Comparison of ENCODE assay signal across 10 mouse cellular contexts in genomic region chr12:113147481-113147880, GRCm38 (mm10). TPM values are rescaled to one million over a fixed set of nuclear protein-coding genes. Genes with fewer than 3 reads are reported as not detected.
DNase-seq lines count a peak whose midpoint lies in the region; ATAC-seq and TF ChIP-seq lines count a peak whose summit lies in the region.
"Had no signal": no experiment of that assay in that cellular context is flagged by ENCODE, and none has a peak within 500 bp of the region (broad histone marks: within the 10 kb centered on the region; RNA-seq: fewer than 3 reads in every experiment).

No protein-coding gene starts in this region.

- H3K9me3 ChIP-seq in lung, embryonic 16.5 days (ENCODE audit: control insufficient read depth, low read length) = no peaks in the 10 kb centered on the region
- H3K9me3 ChIP-seq: embryonic facial prominence, embryonic 12.5 days had no signal

- peak; percentile 35 to 64 for DNase-seq in adrenal gland, adult (ENCODE audit: inconsistent age in 2 of 2, low spot score in 1 of 2)
- DNase-seq in adrenal gland, adult 8-10 months = no peak
- no peak for DNase-seq in lung, adult 2 months
- peak; percentile 59 to 60 for DNase-seq in heart, adult 18-20 months
- peak; percentile 32 for DNase-seq in lung, postnatal 25 days (ENCODE audit: low spot score)
- DNase-seq in right cerebral cortex, adult 2 months (ENCODE audit: low spot score in 2 of 2) = no peak
- DNase-seq in spleen, postnatal 36 days (ENCODE audit: low spot score in 2 of 2) = no peak

- H3K9ac ChIP-seq in lung, embryonic 16.5 days (ENCODE audit: low read length) = no peak overlapping the region
- H3K9ac ChIP-seq: embryonic facial prominence, embryonic 12.5 days; liver, embryonic 14.5 days had no signal

- H3K4me1 ChIP-seq in lung, embryonic 16.5 days (replicated peaks; ENCODE audit: control insufficient read depth, insufficient read depth, low read length) = peaks cover 42% of the 10 kb centered on the region
- H3K4me1 ChIP-seq in lung, adult 2 months (ENCODE audit: control insufficient read depth, insufficient read depth, low read length) = peaks cover 60% of the 10 kb centered on the region

- peaks cover 19% of the 10 kb centered on the region for H3K36me3 ChIP-seq in lung, embryonic 16.5 days (ENCODE audit: control insufficient read depth, insufficient read depth, low read length)
- H3K36me3 ChIP-seq: embryonic facial prominence, embryonic 12.5 days had no signal

- no peak for ATAC-seq in lung, embryonic 16.5 days (ENCODE audit: low read depth)

- WGBS in lung, embryonic 16.5 days = 85% methylated on average over 8 of the region's 8 CpGs
- WGBS in lung, adult 2 months = 46% methylated on average over 8 of the region's 8 CpGs

- peak overlapping the region; percentile 24; the same call in 1 of the 2 replicates for H3K27ac ChIP-seq in lung, embryonic 16.5 days (ENCODE audit: low read length)
- H3K27ac ChIP-seq: embryonic facial prominence, embryonic 12.5 days; liver, embryonic 14.5 days had no signal

- TF ChIP-seq CTCF in lung, adult 2 months (IDR thresholded peaks at IDR 0.05; ENCODE audit: insufficient read depth, low read length) = no peak

- no peak for TF ChIP-seq POLR2A in lung, adult 2 months (IDR thresholded peaks at IDR 0.05; ENCODE audit: borderline replicate concordance, extremely low read depth, low read depth, low read length)

- H3K4me2 ChIP-seq in lung, embryonic 16.5 days (ENCODE audit: low read depth, low read length) = no peak overlapping the region

- H3K4me3 ChIP-seq in lung, embryonic 16.5 days (ENCODE audit: low read length) = no peak overlapping the region
- no peak overlapping the region for H3K4me3 ChIP-seq in lung, adult 2 months (replicated peaks; ENCODE audit: extremely low read depth, low read depth, low read length)
- H3K4me3 ChIP-seq: embryonic facial prominence, embryonic 12.5 days had no signal

- H3K27me3 ChIP-seq in lung, embryonic 16.5 days (ENCODE audit: control insufficient read depth, insufficient read depth, low read depth, low read length) = no peaks in the 10 kb centered on the region

RNA-seq across cellular contexts. Expression of gene Crip1, which starts 1.4 kb away (rescaled TPM):
- total RNA-seq in adrenal gland, adult 8-10 months (2022) = 10 to 100 TPM; 55.3 to 90.7 (median 59.7) TPM
- 565 and 642 TPM in 2 replicates for polyA plus RNA-seq in lung, embryonic 16.5 days (2015; fragmentation: Nextera tagmentation; extraction: Ambion mirVana)
- 746 and 1,492 TPM in 2 replicates for polyA plus RNA-seq in lung, adult 2 months (2012; rRNA removed)
- 100 to 1,000 TPM; 191 to 201 TPM for total RNA-seq in heart, adult 18-20 months (2021)

RNA-seq across cellular contexts. Expression of gene Crip2, which starts 7.4 kb away (rescaled TPM):
- 10 to 100 TPM; 46.7 to 65.5 (median 58.4) TPM for total RNA-seq in adrenal gland, adult 8-10 months (2022)
- polyA plus RNA-seq in lung, embryonic 16.5 days (2015; fragmentation: Nextera tagmentation; extraction: Ambion mirVana) = 550 and 593 TPM in 2 replicates
- 1,334 and 1,488 TPM in 2 replicates for polyA plus RNA-seq in lung, adult 2 months (2012; rRNA removed)
- total RNA-seq in heart, adult 18-20 months (2021) = 1,000 to 10,000 TPM; 1,463 to 1,557 TPM

RNA-seq across cellular contexts. Expression of gene Tedc1, which starts 8.7 kb away (rescaled TPM):
- 1 to 10 TPM in 3 of 4 experiments, under 1 TPM in 1; 0.87 to 1.8 (median 1.5) TPM for total RNA-seq in adrenal gland, adult 8-10 months (2022)
- polyA plus RNA-seq in lung, embryonic 16.5 days (2015; fragmentation: Nextera tagmentation; extraction: Ambion mirVana) = 31.4 and 34.5 TPM in 2 replicates
- 2.9 and 4.2 TPM in 2 replicates for polyA plus RNA-seq in lung, adult 2 months (2012; rRNA removed)
- under 1 TPM; 0.31 to 0.89 TPM for total RNA-seq in heart, adult 18-20 months (2021)

RNA-seq across cellular contexts. Expression of gene Tmem121, which starts 38.2 kb away (rescaled TPM):
- total RNA-seq in adrenal gland, adult 8-10 months (2022) = 10 to 100 TPM in 2 of 4 experiments, 1 to 10 TPM in 2; 5.1 to 13.1 (median 8.4) TPM
- polyA plus RNA-seq in lung, embryonic 16.5 days (2015; fragmentation: Nextera tagmentation; extraction: Ambion mirVana) = 4.7 and 5.8 TPM in 2 replicates
- polyA plus RNA-seq in lung, adult 2 months (2012; rRNA removed) = 0.52 and 0.60 TPM in 2 replicates
- total RNA-seq in heart, adult 18-20 months (2021) = not detected

RNA-seq across cellular contexts. Expression of gene Mta1, which starts 49.4 kb away (rescaled TPM):
- total RNA-seq in adrenal gland, adult 8-10 months (2022) = 10 to 100 TPM; 81.8 to 92.8 (median 86.8) TPM
- polyA plus RNA-seq in lung, embryonic 16.5 days (2015; fragmentation: Nextera tagmentation; extraction: Ambion mirVana) = 11.2 and 12.2 TPM in 2 replicates
- 77.4 and 85.3 TPM in 2 replicates for polyA plus RNA-seq in lung, adult 2 months (2012; rRNA removed)
- total RNA-seq in heart, adult 18-20 months (2021) = 10 to 100 TPM; 43.9 to 46.2 TPM

Comparison
In these comparisons a context has a peak if more than half of its experiments do, and no peak if none do; other contexts are left out.
1. DNase-seq: peak in adrenal gland, adult (2 of 2), heart, adult 18-20 months (2 of 2) and lung, postnatal 25 days (single experiment); none in adrenal gland, adult 8-10 months (single experiment), lung, adult 2 months (single experiment), right cerebral cortex, adult 2 months (0 of 2) and spleen, postnatal 36 days (0 of 2).
2. RNA of gene Crip2, which starts 7.4 kb away (total RNA-seq): 1,463 to 1,557 TPM in heart, adult 18-20 months; 46.7 to 65.5 TPM in adrenal gland, adult 8-10 months; every median in the first group is over 10 times any median in the second.